Mouse (Mus musculus) liver, embryonic 13.5 days (tissue): ENCODE results near the gene Mrps24. TPM values are rescaled to one million over a fixed set of nuclear protein-coding genes. Genes with fewer than 3 reads are reported as not detected.
A peak's percentile ranks its signal among the peaks of the same experiment; 100 is the strongest.

Source experiments
- ATAC-seq: fragments of 200-750 bp; cut with Nextera tagmentation; 2 replicates; pipeline ENCODE4 v1.8.0; 2017; ENCODE audit warnings: low read depth, mild to moderate bottlenecking, moderate number of reproducible peaks, moderate library complexity
- DNase-seq: peaks from one replicate; pipeline ENCODE4 v3.0.0; 2022
- H3K27ac ChIP-seq: fragments of 300-500 bp; sonication (generic); 2 replicates; pipeline ENCODE4 v1.5.1; 2015; ENCODE audit warnings: moderate library complexity, mild to moderate bottlenecking, inconsistent platforms
- H3K27me3 ChIP-seq: fragments of 300-500 bp; sonication (generic); 2 replicates; pipeline ENCODE4 v1.6.1; 2015; ENCODE audit warnings: mild to moderate bottlenecking, inconsistent platforms
- H3K36me3 ChIP-seq: fragments of 300-500 bp; sonication (generic); 2 replicates; pipeline ENCODE4 v1.6.1; 2015; ENCODE audit warnings: mild to moderate bottlenecking, inconsistent platforms
- H3K4me1 ChIP-seq: fragments of 300-500 bp; sonication (generic); replicated peaks from 2 replicates; pipeline ENCODE4 v1.6.1; 2015; ENCODE audit warnings: inconsistent platforms
- H3K4me2 ChIP-seq: fragments of 300-500 bp; sonication (generic); 2 replicates; pipeline ENCODE4 v1.6.1; 2015; ENCODE audit warnings: inconsistent platforms, mild to moderate bottlenecking, moderate library complexity
- H3K4me3 ChIP-seq: fragments of 300-500 bp; sonication (generic); replicated peaks from 2 replicates; pipeline ENCODE4 v1.5.1; 2015; ENCODE audit warnings: mild to moderate bottlenecking, inconsistent platforms
- H3K9ac ChIP-seq: fragments of 300-500 bp; sonication (generic); 2 replicates; pipeline ENCODE4 v1.6.1; 2015; ENCODE audit warnings: mild to moderate bottlenecking, inconsistent platforms
- H3K9me3 ChIP-seq: fragments of 300-500 bp; sonication (generic); replicated peaks from 2 replicates; pipeline ENCODE4 v1.6.1; 2016; ENCODE audit warnings: inconsistent platforms
- WGBS: fragments of 180-500 bp; shearing (Covaris S2); methylation state at CpG from one replicate; pipeline ENCODE4 v1.1.7; 2015; ENCODE audit not compliant: insufficient replicate concordance; 5-methylcytosine and 5-hydroxymethylcytosine counted together
- polyA plus RNA-seq: library from polyadenylated mRNA; unstranded; fragments of >200 nt; fragmentation: Nextera tagmentation; extraction: Ambion mirVana; gene quantifications from 2 replicates; pipeline ENCODE4 v1.2.1, GENCODE M21; 2015

Gene Mrps24
- polyA plus RNA-seq, 1 experiment from 2014 or later, result 135 TPM

DNA sequence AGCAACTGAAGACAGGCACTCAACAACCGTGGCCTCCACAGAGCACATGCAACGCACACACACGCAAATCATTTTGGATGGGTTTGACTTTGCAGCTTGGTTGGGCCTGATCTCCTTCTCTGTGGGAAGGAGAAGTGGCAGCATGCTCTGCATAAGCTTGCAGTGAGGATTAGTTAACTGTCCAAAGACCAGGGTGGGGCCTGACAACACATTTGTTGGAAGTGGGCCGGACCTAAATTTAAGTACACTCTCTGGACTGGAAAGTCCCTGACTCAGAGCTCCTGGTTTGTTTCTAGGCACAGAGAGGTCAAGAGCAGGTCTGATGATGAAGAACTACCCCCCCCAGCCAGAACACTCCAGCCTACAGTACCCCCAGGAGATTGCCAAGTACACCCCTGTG lies 18.8 kb upstream of the Mrps24 start:
- DNase-seq, result no peak
- H3K9me3 ChIP-seq, result no peaks in the 10 kb centered on the region
- no peak overlapping the region for H3K9ac ChIP-seq
- 84% methylated on average over 4 of the region's 4 CpGs for WGBS
- H3K36me3 ChIP-seq, result peaks cover 16% of the 10 kb centered on the region; the same call in 1 of the 2 replicates
- peaks cover 33% of the 10 kb centered on the region for H3K4me1 ChIP-seq
- H3K4me3 ChIP-seq, result no peak overlapping the region
- H3K27me3 ChIP-seq, result no peaks in the 10 kb centered on the region
- H3K4me2 ChIP-seq, result no peak overlapping the region
- no peak for ATAC-seq
- H3K27ac ChIP-seq, result no peak overlapping the region

DNA sequence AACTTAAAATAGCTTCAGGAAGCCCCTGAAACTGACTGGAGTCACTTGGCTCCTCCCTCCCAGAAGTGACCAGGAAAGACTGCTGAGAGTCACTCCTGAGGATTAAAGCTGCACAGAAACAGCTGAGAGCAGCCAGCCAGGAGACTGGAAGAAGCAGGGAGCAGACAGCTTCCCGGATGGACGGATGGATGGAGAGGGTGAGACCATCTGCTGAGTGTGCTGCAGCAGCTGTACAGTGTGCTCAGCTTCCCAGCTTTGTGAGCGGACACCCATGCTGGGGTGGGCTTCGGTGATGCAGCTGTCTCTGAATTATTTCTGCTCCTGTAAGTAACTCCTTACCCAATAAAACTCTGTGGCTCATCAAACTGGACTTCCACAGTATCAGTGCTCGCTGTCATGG lies 16.9 kb upstream of the Mrps24 start:
- Histone ChIP-seq H3K9ac (no peak overlapping the region), H3K9me3 (no peaks in the 10 kb centered on the region), H3K4me3 (no peak overlapping the region), H3K4me2 (no peak overlapping the region), H3K27me3 (no peaks in the 10 kb centered on the region), H3K27ac (no peak overlapping the region), H3K4me1 (peaks cover 29% of the 10 kb centered on the region), H3K36me3 (peaks cover 16% of the 10 kb centered on the region; the same call in 1 of the 2 replicates)
- WGBS, result 79% methylated on average over 5 of the region's 5 CpGs
- no peak for ATAC-seq
- DNase-seq, result no peak

- no peak for ATAC-seq
- H3K4me3 ChIP-seq, result no peak overlapping the region
- H3K4me1 ChIP-seq, result peaks cover 25% of the 10 kb centered on the region
- H3K9me3 ChIP-seq, result no peaks in the 10 kb centered on the region
- no peak overlapping the region for H3K9ac ChIP-seq
- WGBS, result 74% methylated on average over 9 of the region's 9 CpGs
- H3K27ac ChIP-seq, result no peak overlapping the region
- no peak overlapping the region for H3K4me2 ChIP-seq
- peaks cover 21% of the 10 kb centered on the region; the same call in 1 of the 2 replicates for H3K36me3 ChIP-seq
- no peaks in the 10 kb centered on the region for H3K27me3 ChIP-seq
- DNase-seq, result no peak
These were observed 14.1 kb upstream of the Mrps24 start for GRCm38 (mm10) chr11:5729582-5729981.

DNA sequence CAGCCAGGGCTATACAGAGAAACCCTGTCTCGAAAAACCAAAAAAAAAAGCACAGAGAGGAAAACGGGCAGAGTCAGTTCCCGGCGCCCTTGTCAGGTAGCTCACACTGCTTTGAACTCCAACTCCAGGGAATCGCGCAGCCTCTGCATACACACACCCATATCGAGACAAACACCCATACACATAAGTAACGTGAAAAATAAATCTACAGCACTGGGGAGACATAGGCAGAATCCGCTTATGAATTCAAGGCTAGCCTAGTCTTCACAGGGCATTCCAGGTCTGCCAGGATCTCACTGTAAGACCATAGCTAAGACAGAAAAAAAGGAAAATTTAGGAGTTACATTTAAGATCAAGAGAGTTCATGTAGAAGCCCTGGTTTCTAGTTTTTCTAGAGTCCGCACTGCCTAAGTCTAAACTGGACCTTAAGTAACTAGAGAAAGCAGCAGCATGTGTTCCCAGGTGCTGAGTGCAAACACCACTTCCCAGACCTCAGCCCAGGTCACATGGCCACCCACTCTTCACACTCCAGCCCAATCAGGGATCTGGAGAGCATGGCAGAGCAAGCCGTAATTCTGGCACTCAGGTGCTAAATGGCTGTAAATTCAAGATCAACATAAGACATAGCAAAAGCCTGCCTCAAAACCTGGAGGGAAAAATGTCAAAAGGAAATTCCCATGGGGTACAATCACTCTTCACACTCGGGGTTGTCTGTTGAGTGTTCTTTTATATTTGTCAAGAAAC lies 3.3 kb upstream of the Mrps24 start:
- no peak for DNase-seq
- Histone ChIP-seq H3K4me2 (no peak overlapping the region), H3K9me3 (no peaks in the 10 kb centered on the region), H3K36me3 (peaks cover 64% of the 10 kb centered on the region), H3K27me3 (no peaks in the 10 kb centered on the region), H3K9ac (no peak overlapping the region), H3K4me3 (no peak overlapping the region), H3K4me1 (no peaks in the 10 kb centered on the region), H3K27ac (no peak overlapping the region)
- no peak for ATAC-seq
- 87% methylated on average over 12 of the region's 12 CpGs for WGBS

DNA sequence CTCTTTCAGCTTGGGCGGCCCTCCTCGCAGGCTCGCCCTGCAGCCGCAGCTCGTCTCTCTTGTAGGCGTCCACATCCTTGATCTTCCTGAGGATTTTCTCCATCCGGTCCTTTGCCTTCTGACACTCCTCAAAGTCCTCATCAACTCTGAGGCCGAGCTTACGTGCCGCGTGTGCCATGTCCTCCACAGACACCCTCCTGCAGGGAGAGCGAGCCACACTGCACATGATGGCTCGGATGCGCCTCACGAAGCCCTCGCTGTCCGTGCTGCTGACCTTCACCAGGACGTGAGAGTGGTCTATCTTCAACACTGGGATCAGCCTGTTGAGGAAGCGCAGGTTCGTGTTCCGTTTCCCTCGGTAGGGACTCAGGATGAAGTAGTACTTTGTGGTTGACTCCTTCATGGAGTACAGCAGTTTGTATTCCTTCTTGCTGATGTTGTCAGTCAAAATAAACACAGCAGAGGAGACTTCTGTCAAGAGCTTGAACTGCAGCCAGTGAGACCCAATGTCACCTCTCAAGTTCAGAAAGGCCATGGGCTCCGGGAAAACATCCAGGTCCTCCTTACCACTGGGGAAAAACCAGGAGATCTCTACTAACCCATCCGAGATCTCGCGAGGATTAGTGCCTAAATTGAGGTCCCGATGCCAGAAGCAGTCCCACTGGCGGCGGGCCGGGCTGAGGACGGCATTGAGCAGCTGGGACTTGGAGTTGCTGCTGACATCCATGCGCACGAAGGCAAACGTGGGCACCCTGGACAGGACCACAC lies 1.6 kb upstream of the Mrps24 start:
- Histone ChIP-seq H3K36me3 (peaks cover 53% of the 10 kb centered on the region), H3K4me1 (no peaks in the 10 kb centered on the region)
- no peak for ATAC-seq

DNA sequence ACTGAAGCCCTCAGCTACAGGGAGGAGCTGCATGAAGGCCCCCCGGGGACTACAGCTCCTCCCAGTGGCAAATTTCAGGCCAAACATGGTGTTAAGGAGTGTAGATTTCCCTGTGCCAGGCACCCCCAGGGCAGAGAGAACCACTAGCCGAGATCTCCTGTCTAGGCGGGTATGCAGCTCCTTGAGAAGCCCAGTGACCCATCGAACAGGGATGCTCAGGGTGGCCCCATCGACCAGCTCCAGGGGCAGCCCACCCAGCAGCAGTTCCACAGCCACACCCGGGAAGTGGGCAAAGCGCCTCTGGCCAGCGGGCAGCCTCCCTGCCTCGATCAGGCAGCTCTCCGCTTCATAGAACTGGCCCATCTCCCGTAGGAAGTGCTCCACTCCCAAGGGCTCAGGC lies 766 bp upstream of the Mrps24 start:
- Histone ChIP-seq H3K9ac (no peak overlapping the region), H3K27ac (no peak overlapping the region), H3K4me2 (no peak overlapping the region), H3K4me3 (no peak overlapping the region), H3K9me3 (no peaks in the 10 kb centered on the region), H3K27me3 (no peaks in the 10 kb centered on the region), H3K4me1 (no peaks in the 10 kb centered on the region), H3K36me3 (peaks cover 46% of the 10 kb centered on the region)
- 85% methylated on average over 11 of the region's 11 CpGs for WGBS
- ATAC-seq (no peak), DNase-seq (no peak)

More for the DNA sequence above, 1.6 kb upstream of the Mrps24 start:
- Histone ChIP-seq H3K27ac (no peak overlapping the region), H3K9ac (no peak overlapping the region), H3K9me3 (no peaks in the 10 kb centered on the region), H3K27me3 (no peaks in the 10 kb centered on the region), H3K4me2 (no peak overlapping the region), H3K4me3 (no peak overlapping the region)
- no peak for DNase-seq
- WGBS, result 88% methylated on average over 34 of the region's 34 CpGs

DNA sequence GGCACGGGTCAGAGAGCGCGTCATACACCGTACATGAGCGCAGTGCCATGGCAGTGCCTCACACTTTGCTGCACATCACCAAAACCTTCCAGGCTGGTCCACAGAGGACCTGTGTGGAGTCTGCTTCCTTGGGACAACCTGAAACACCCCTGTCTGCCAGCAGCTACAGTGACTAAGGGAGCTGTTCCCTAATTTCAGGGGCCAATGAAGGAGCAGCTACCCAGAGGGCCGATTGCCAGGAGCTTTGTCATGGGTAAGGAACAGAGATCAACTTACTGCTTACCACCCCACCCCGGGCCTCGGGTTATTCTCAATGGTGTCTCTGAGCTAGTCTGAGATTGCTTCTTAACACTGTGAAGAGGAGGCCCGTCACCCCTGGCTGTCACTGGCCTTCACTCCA lies 301 bp downstream of the Mrps24 start:
- H3K9me3 ChIP-seq, result no peaks in the 10 kb centered on the region
- H3K4me3 ChIP-seq, result no peak overlapping the region
- H3K27me3 ChIP-seq, result no peaks in the 10 kb centered on the region
- no peak for DNase-seq
- no peaks in the 10 kb centered on the region for H3K4me1 ChIP-seq
- WGBS, result 79% methylated on average over 9 of the region's 9 CpGs
- H3K4me2 ChIP-seq, result no peak overlapping the region
- H3K27ac ChIP-seq, result no peak overlapping the region
- peaks cover 46% of the 10 kb centered on the region for H3K36me3 ChIP-seq
- 0 out of 2 replicates have a peak, but pooled peaks have one; percentile 15 for ATAC-seq
- H3K9ac ChIP-seq, result no peak overlapping the region

DNA sequence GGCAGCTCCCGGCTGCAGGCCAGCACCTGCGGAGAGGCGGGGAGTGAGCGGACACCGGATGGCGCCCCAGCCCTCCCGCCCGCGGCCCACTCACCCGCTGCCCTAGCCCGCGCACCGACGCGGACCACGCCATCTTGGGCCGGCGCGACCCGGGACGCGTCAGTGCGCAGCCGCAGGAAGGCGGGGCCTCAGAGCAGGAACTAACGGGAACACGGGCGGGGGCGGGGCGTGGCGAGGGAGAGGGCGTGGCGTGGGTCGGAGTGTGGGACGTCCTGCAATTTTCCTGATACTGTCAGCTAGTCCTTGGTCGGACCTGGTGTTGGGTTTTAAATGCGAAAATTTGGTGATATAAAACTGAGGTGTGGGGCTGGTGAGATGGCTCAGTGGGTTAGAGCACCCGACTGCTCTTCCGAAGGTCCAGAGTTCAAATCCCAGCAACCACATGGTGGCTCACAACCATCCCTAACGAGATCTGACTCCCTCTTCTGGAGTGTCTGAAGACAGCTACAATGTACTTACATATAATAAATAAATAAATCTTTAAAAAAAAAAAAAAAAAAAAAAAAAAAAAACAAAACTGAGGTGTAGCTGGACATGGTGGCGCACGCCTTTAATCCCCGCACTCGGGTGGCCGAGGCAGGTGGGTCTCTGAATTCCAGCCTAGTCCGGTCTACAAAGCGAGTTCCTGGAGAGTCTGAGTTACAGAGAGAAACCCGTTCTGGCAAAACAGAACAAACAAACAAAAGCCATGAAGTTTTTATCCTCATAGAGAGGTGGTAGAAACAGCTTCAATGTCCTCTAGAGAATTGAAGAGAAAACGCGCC lies 7.7 kb downstream of the Mrps24 start:
- H3K36me3 ChIP-seq, result peaks cover 21% of the 10 kb centered on the region
- H3K9ac ChIP-seq, result peak overlapping the region; percentile 96
- peak overlapping the region; percentile 80 for H3K4me2 ChIP-seq
- H3K27me3 ChIP-seq, result no peaks in the 10 kb centered on the region
- peak overlapping the region; percentile 70 for H3K27ac ChIP-seq
- peaks cover 18% of the 10 kb centered on the region for H3K4me1 ChIP-seq
- H3K4me3 ChIP-seq, result peak overlapping the region; percentile 98
- peak; percentile 86 for DNase-seq
- peak; percentile 95 for ATAC-seq
- H3K9me3 ChIP-seq, result no peaks in the 10 kb centered on the region
- WGBS, result 17% methylated on average over 50 of the region's 50 CpGs

DNA sequence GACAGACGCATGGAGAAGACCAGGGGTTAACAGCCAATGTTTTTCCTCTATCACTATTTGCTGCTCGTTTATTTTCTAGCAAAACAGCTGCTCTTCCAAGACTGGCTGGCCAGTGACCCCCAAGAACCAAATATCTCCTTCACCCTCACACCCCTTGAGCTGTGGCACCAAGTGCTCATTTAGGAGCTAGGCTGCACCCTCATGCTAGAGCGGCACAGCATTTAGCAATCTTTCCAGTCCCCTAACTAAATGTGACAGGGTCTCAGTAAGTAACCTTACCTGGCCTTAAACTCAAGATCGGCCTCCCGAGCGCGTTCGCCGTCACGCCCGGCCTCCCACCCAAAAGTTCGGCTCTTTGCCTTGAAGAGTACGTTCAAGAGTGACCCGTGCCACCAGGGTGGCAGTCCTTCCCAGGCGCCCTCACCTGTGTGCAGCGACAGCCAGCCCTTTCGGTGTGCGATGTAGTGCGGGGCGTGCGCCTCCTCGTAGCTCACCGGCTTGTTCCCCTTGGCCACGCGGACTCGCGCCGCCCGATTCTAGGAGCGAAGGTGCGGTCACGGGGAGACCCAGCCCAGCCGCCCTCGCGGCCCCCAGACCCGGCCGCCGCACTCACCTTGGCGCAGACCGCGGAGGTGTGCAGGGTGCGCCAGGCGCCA lies 8.5 kb downstream of the Mrps24 start:
- ATAC-seq, result peak; percentile 82
- peak overlapping the region; percentile 70 for H3K27ac ChIP-seq
- no peaks in the 10 kb centered on the region for H3K9me3 ChIP-seq
- peak; percentile 47 for DNase-seq
- peak overlapping the region; percentile 80 for H3K4me2 ChIP-seq
- under 1% methylated on average over 43 of the region's 43 CpGs for WGBS
- no peaks in the 10 kb centered on the region for H3K27me3 ChIP-seq
- peak overlapping the region; percentile 96 for H3K9ac ChIP-seq
- H3K4me1 ChIP-seq, result peaks cover 21% of the 10 kb centered on the region
- peaks cover 24% of the 10 kb centered on the region for H3K36me3 ChIP-seq
- H3K4me3 ChIP-seq, result peak overlapping the region; percentile 98

- WGBS, result 86% methylated on average over 9 of the region's 9 CpGs
These were observed 9.5 kb downstream of the Mrps24 start for GRCm38 (mm10) chr11:5705972-5706371.

More at GRCm38 (mm10) chr11:5705972-5706371, 9.5 kb downstream of the Mrps24 start:
- no peaks in the 10 kb centered on the region for H3K27me3 ChIP-seq
- H3K4me2 ChIP-seq, result peak overlapping the region; percentile 80
- H3K27ac ChIP-seq, result no peak overlapping the region
- no peaks in the 10 kb centered on the region for H3K9me3 ChIP-seq
- H3K9ac ChIP-seq, result peak overlapping the region; percentile 96
- peak overlapping the region; percentile 98 for H3K4me3 ChIP-seq
- H3K4me1 ChIP-seq, result peaks cover 30% of the 10 kb centered on the region
- ATAC-seq (no peak), DNase-seq (no peak)
- peaks cover 24% of the 10 kb centered on the region for H3K36me3 ChIP-seq
